Mouse (Mus musculus): ENCODE results near the gene Zfp618.

DNA sequence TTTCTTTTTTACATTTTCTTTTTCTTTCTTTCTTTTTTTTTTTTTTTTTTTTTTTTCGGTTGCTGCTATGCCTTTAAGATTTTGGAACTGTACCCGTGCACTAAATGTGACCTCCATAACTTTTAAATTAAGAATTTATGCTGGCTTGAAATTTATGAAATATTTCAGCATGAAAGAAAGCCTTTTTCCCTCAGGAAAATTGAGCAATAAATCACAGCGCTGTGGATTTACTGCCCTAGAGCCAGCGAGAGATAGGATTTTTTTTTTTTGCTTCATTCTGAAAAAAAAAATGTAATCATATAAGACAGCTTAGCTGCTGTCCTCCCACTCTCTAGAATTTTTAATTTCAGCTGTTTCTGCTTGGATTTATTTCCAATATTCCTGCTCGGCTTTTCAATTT lies 92.2 kb downstream of the Zfp618 start:
- TF ChIP-seq CTCF (IDR thresholded peaks at IDR 0.05; ENCODE audit: extremely low read depth, insufficient read length, insufficient replicate concordance, low read depth, low read length), result no peak
- no peak for TF ChIP-seq POLR2A (IDR thresholded peaks at IDR 0.05; ENCODE audit: low read depth, low read length)

All from small intestine, adult 2 months (tissue).